ENCODE assay signal across 34 mouse cellular contexts in genomic region chr4:49662231-49662630, GRCm38 (mm10). TPM values are rescaled to one million over a fixed set of nuclear protein-coding genes. Genes with fewer than 3 reads are reported as not detected.
A peak's percentile ranks its signal among the peaks of the same experiment; 100 is the strongest.
DNase-seq lines count a peak whose midpoint lies in the region; ATAC-seq and TF ChIP-seq lines count a peak whose summit lies in the region.
"Had no signal": no experiment of that assay in that cellular context is flagged by ENCODE, and none has a peak within 500 bp of the region (broad histone marks: within the 10 kb centered on the region; RNA-seq: fewer than 3 reads in every experiment).

No protein-coding gene starts in this region.

- no peak overlapping the region for H3K4me2 ChIP-seq in lung, postnatal 0 days (replicated peaks; ENCODE audit: low read depth, low read length)
- H3K4me2 ChIP-seq: embryonic facial prominence, embryonic 12.5 days; embryonic facial prominence, embryonic 15.5 days; heart, embryonic 13.5 days; hindbrain, embryonic 14.5 days had no signal

- TF ChIP-seq EP300 in lung, postnatal 0 days (IDR thresholded peaks at IDR 0.05), result no peak

- no peaks in the 10 kb centered on the region; the same call in 1 of the 2 replicates for H3K4me1 ChIP-seq in lung, postnatal 0 days (ENCODE audit: insufficient read depth, low read depth, low read length)
- H3K4me1 ChIP-seq: embryonic facial prominence, embryonic 12.5 days; embryonic facial prominence, embryonic 15.5 days; heart, embryonic 10.5 days had no signal

- no peaks in the 10 kb centered on the region; the same call in 1 of the 2 replicates for H3K36me3 ChIP-seq in lung, postnatal 0 days (ENCODE audit: insufficient read depth, low read length)

- no peaks in the 10 kb centered on the region for H3K27me3 ChIP-seq in lung, postnatal 0 days (replicated peaks; ENCODE audit: insufficient read depth, low read length)
- H3K27me3 ChIP-seq: CH12.LX; embryonic facial prominence, embryonic 12.5 days; embryonic facial prominence, embryonic 15.5 days; heart, embryonic 13.5 days; Patski had no signal

- ATAC-seq in lung, postnatal 0 days, result peak; percentile 83
- ATAC-seq: forebrain, embryonic 14.5 days; Patski had no signal

- no peak overlapping the region for H3K9ac ChIP-seq in lung, postnatal 0 days (replicated peaks; ENCODE audit: low read depth)
- H3K9ac ChIP-seq: embryonic facial prominence, embryonic 12.5 days; embryonic facial prominence, embryonic 15.5 days; heart, embryonic 13.5 days; hindbrain, embryonic 14.5 days had no signal

- no peak for TF ChIP-seq CTCF in layer of hippocampus, adult 2 months (conservative IDR thresholded peaks at IDR 0.05)
- no peak for TF ChIP-seq CTCF in lung, postnatal 0 days (IDR thresholded peaks at IDR 0.05)

- H3K27ac ChIP-seq in layer of hippocampus, adult 2 months, result peak overlapping the region; percentile 64
- peak overlapping the region; percentile 55; the same call in 1 of the 2 replicates for H3K27ac ChIP-seq in lung, postnatal 0 days (ENCODE audit: low read length)
- H3K27ac ChIP-seq: embryonic facial prominence, embryonic 12.5 days; embryonic facial prominence, embryonic 15.5 days; heart, adult 2 months; heart, embryonic 10.5 days; heart, embryonic 13.5 days; hindbrain, embryonic 14.5 days had no signal

- 60% methylated on average over 4 of the region's 4 CpGs for WGBS in lung, postnatal 0 days

- no peak for DNase-seq in layer of hippocampus, adult 2 months (ENCODE audit: low spot score in 2 of 2)
- DNase-seq in layer of hippocampus, adult 9-10 months (ENCODE audit: low spot score), result no peak
- DNase-seq in lung, postnatal 0 days (ENCODE audit: low spot score), result peak; percentile 65
- DNase-seq in lung, postnatal 25 days (ENCODE audit: low spot score), result peak; percentile 69
- no peak for DNase-seq in spleen, adult 12 weeks (ENCODE audit: low spot score)
- DNase-seq in thymus, postnatal 25 days, result no peak
- DNase-seq in adrenal gland, adult 2 months, result no peak
- DNase-seq in left cerebral cortex, postnatal 14 days (ENCODE audit: low spot score in 2 of 2), result no peak
- DNase-seq: adrenal gland, postnatal 14 days; cerebellum, adult 11 months; cerebellum, adult 2 months; cerebellum, adult 9-11 months; cerebellum, postnatal 25 days; gastrocnemius, postnatal 36 days; heart, adult 2 months; heart, postnatal 14 days; heart, postnatal 4 days had no signal

- no peaks in the 10 kb centered on the region for H3K9me3 ChIP-seq in lung, postnatal 0 days (ENCODE audit: low read length)
- H3K9me3 ChIP-seq: embryonic facial prominence, embryonic 12.5 days; embryonic facial prominence, embryonic 15.5 days; G1E; heart, embryonic 10.5 days; heart, embryonic 13.5 days had no signal

- intact Hi-C loops in left cerebral cortex, postnatal 14 days (cut with DNase I), result no loop called here

- no peak overlapping the region for H3K4me3 ChIP-seq in layer of hippocampus, adult 2 months
- no peak overlapping the region for H3K4me3 ChIP-seq in lung, postnatal 0 days (ENCODE audit: low read depth, low read length)
- H3K4me3 ChIP-seq: embryonic facial prominence, embryonic 12.5 days; embryonic facial prominence, embryonic 15.5 days; heart, adult 2 months; heart, embryonic 10.5 days; heart, embryonic 13.5 days had no signal

RNA-seq across cellular contexts. Expression of gene Ppp3r2, which starts 19.6 kb away (rescaled TPM):
- under 1 TPM; 0.74 to 0.81 TPM for total RNA-seq in layer of hippocampus, adult 2 months (2021)
- 0.11 and 0.20 TPM in 2 replicates for polyA plus RNA-seq in lung, postnatal 0 days (2015; fragmentation: Nextera tagmentation; extraction: Ambion mirVana)
- total RNA-seq in adrenal gland, adult 2 months (2021), result not detected
- not detected in 2 replicates for polyA plus RNA-seq in adrenal gland, adult 2 months (2012; rRNA removed)
- under 1 TPM; 0.47 to 0.75 TPM for total RNA-seq in left cerebral cortex, postnatal 14 days (2021)
- total RNA-seq: adrenal gland, adult 18-20 months; adrenal gland, postnatal 14 days; adrenal gland, postnatal 4 days; CH12.LX; common myeloid progenitor, adult 5-6 weeks; gastrocnemius, adult 8-10 months; gastrocnemius, postnatal 36 days; granulocyte monocyte progenitor cell, adult 5-6 weeks; heart, adult 2 months; heart, postnatal 14 days; heart, postnatal 4 days had no signal
- polyA plus RNA-seq: forebrain, embryonic 11.5 days; G1E; heart, adult 2 months; heart, embryonic 16.5 days; hindbrain, embryonic 11.5 days; Patski had no signal

RNA-seq across cellular contexts. Expression of gene Rnf20, which starts 30.4 kb away (rescaled TPM):
- total RNA-seq in layer of hippocampus, adult 2 months (2021), result 10 to 100 TPM; 77.1 to 86.5 TPM
- polyA plus RNA-seq in lung, postnatal 0 days (2015; fragmentation: Nextera tagmentation; extraction: Ambion mirVana), result 32.6 and 35.3 TPM in 2 replicates
- total RNA-seq in adrenal gland, adult 2 months (2021), result 10 to 100 TPM; 46.8 to 54.3 TPM
- 22.2 and 24.1 TPM in 2 replicates for polyA plus RNA-seq in adrenal gland, adult 2 months (2012; rRNA removed)
- total RNA-seq in left cerebral cortex, postnatal 14 days (2021), result 10 to 100 TPM; 64.3 to 70.4 TPM

Comparison
In these comparisons a context has a peak if more than half of its experiments do, and no peak if none do; other contexts are left out.
1. DNase-seq: peak in lung, postnatal 0 days (single experiment) and lung, postnatal 25 days (single experiment); none in layer of hippocampus, adult 2 months (0 of 2), layer of hippocampus, adult 9-10 months (single experiment), spleen, adult 12 weeks (single experiment), thymus, postnatal 25 days (single experiment), adrenal gland, adult 2 months (single experiment) and left cerebral cortex, postnatal 14 days (0 of 2).